Mouse (Mus musculus) cortical plate, adult 2 months (tissue): Measurements from ENCODE around the gene Gramd2.

ENCODE experiments used
- CTCF ChIP-seq: fragments of 200-500 bp; IDR thresholded peaks from 2 replicates; pipeline ENCODE4 v1.5.1; 2011; ENCODE audit warnings: mild to moderate bottlenecking, control low read depth, low read length; ENCODE audit not compliant: insufficient read depth; ENCODE audit errors: extremely low read depth
- POLR2A ChIP-seq: fragments of 200-500 bp; IDR thresholded peaks from 2 replicates; pipeline ENCODE4 v1.6.1; 2011; ENCODE audit warnings: mild to moderate bottlenecking, low read length, control low read depth; ENCODE audit not compliant: insufficient read depth; ENCODE audit errors: extremely low read depth

GRCm38 (mm10) chr9:59723096-59723657 lies 43.2 kb downstream of the Gramd2 start:
- TF ChIP-seq CTCF = peak; percentile 87
- 0 out of 2 replicates have a peak, but pooled peaks have one; percentile 8 for TF ChIP-seq POLR2A
